Mouse (Mus musculus): ENCODE results near the gene Unc13c. TPM values are rescaled to one million over a fixed set of nuclear protein-coding genes. Genes with fewer than 3 reads are reported as not detected.

The Unc13c gene
- total RNA-seq, 2 experiments from 2014 or later: 6.8 to 7.2 TPM

- Histone ChIP-seq H3K4me3 (no peak overlapping the region), H3K27ac (no peak overlapping the region)
- no peak for DNase-seq (ENCODE audit: low spot score in 2 of 2)
- TF ChIP-seq CTCF (conservative IDR thresholded peaks at IDR 0.05): no peak
Observed at GRCm38 (mm10) chr9:73854281-73854680, 114.5 kb downstream of the Unc13c start.

- TF ChIP-seq CTCF (conservative IDR thresholded peaks at IDR 0.05): no peak
- H3K27ac ChIP-seq: no peak overlapping the region
- no peak for DNase-seq (ENCODE audit: low spot score in 2 of 2)
Observed at GRCm38 (mm10) chr9:73806681-73807080, 162.1 kb downstream of the Unc13c start.

DNA sequence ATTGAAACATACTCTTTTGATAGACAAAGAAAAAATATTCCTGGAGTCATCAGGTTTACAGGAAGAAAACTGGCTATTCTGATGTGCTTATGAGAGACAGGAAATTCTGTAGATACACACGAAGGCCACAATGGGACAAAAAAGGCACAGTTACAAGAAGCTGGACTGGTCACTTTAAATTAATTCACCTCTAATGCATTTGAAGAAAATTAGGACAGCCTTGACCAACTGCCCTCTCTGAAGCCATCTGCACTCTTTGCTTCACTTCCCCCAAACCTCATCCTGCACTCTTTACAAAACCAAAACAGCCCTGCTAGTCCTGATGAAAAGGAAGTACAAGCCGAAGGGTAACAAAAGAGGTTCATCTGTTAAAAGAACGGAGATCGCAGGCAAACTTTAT, 194.2 kb downstream of the Unc13c start:
- no peak for TF ChIP-seq CTCF (conservative IDR thresholded peaks at IDR 0.05)
- Histone ChIP-seq H3K27ac (no peak overlapping the region), H3K4me3 (no peak overlapping the region)
- DNase-seq (ENCODE audit: low spot score in 2 of 2): no peak

More at GRCm38 (mm10) chr9:73806681-73807080, 162.1 kb downstream of the Unc13c start:
- no peak overlapping the region for H3K4me3 ChIP-seq

- no peak for TF ChIP-seq CTCF (conservative IDR thresholded peaks at IDR 0.05)
- DNase-seq (ENCODE audit: low spot score in 2 of 2): no peak
- H3K27ac ChIP-seq: no peak overlapping the region
- H3K4me3 ChIP-seq: no peak overlapping the region
Observed at GRCm38 (mm10) chr9:73755185-73755584, 213.6 kb downstream of the Unc13c start.

- no peak for TF ChIP-seq CTCF (conservative IDR thresholded peaks at IDR 0.05)
- no peak overlapping the region for H3K4me3 ChIP-seq
- H3K27ac ChIP-seq: no peak overlapping the region
- no peak for DNase-seq (ENCODE audit: low spot score in 2 of 2)
Observed at GRCm38 (mm10) chr9:73753480-73753879, 215.3 kb downstream of the Unc13c start.

- TF ChIP-seq CTCF (conservative IDR thresholded peaks at IDR 0.05): no peak
- Histone ChIP-seq H3K4me3 (no peak overlapping the region), H3K27ac (no peak overlapping the region)
- DNase-seq (ENCODE audit: low spot score in 2 of 2): no peak
Observed at GRCm38 (mm10) chr9:73751344-73751743, 217.4 kb downstream of the Unc13c start.

- no peak for DNase-seq (ENCODE audit: low spot score in 2 of 2)
- no peak overlapping the region for H3K27ac ChIP-seq
- no peak for TF ChIP-seq CTCF (conservative IDR thresholded peaks at IDR 0.05)
Observed at GRCm38 (mm10) chr9:73734446-73734845, 234.3 kb downstream of the Unc13c start.

GRCm38 (mm10) chr9:73725717-73726662, 242.8 kb downstream of the Unc13c start:
- H3K27ac ChIP-seq: no peak overlapping the region
- DNase-seq (ENCODE audit: low spot score in 2 of 2): no peak
- TF ChIP-seq CTCF (conservative IDR thresholded peaks at IDR 0.05): no peak
- H3K4me3 ChIP-seq: no peak overlapping the region

More at GRCm38 (mm10) chr9:73734446-73734845, 234.3 kb downstream of the Unc13c start:
- H3K4me3 ChIP-seq: no peak overlapping the region

GRCm38 (mm10) chr9:73724776-73725175, 244.0 kb downstream of the Unc13c start:
- DNase-seq (ENCODE audit: low spot score in 2 of 2): no peak
- Histone ChIP-seq H3K4me3 (no peak overlapping the region), H3K27ac (no peak overlapping the region)
- no peak for TF ChIP-seq CTCF (conservative IDR thresholded peaks at IDR 0.05)

DNA sequence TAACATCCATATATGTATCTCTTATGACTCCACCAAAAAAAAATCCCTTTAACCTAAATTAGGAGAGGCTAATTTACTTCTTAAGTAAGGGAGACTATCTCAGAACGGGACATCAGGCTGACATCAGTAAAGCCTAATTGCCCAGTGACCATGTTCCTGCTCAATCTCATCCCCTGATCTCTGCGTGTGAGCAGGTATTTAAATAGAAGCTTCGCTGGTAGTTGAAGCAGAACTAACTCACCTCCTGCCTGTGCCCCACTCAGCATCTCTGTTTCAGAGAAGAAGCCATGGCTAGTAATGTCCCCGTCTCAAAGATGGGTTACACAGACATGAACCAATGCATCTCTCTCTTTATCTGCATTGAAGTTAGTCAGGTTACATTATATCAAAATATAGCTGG, 255.3 kb downstream of the Unc13c start:
- DNase-seq (ENCODE audit: low spot score in 2 of 2): no peak
- TF ChIP-seq CTCF (conservative IDR thresholded peaks at IDR 0.05): no peak
- no peak overlapping the region for H3K27ac ChIP-seq

GRCm38 (mm10) chr9:73697103-73697502, 271.7 kb downstream of the Unc13c start:
- Histone ChIP-seq H3K4me3 (no peak overlapping the region), H3K27ac (no peak overlapping the region)
- DNase-seq (ENCODE audit: low spot score in 2 of 2): no peak
- no peak for TF ChIP-seq CTCF (conservative IDR thresholded peaks at IDR 0.05)

More for the DNA sequence above, 255.3 kb downstream of the Unc13c start:
- H3K4me3 ChIP-seq: no peak overlapping the region

- Histone ChIP-seq H3K27ac (no peak overlapping the region), H3K4me3 (no peak overlapping the region)
- no peak for DNase-seq (ENCODE audit: low spot score in 2 of 2)
- TF ChIP-seq CTCF (conservative IDR thresholded peaks at IDR 0.05): no peak
Observed at GRCm38 (mm10) chr9:73681580-73681979, 287.2 kb downstream of the Unc13c start.

GRCm38 (mm10) chr9:73680545-73681495, 287.9 kb downstream of the Unc13c start:
- no peak overlapping the region for H3K4me3 ChIP-seq
- H3K27ac ChIP-seq: no peak overlapping the region
- no peak for TF ChIP-seq CTCF (conservative IDR thresholded peaks at IDR 0.05)
- DNase-seq (ENCODE audit: low spot score in 2 of 2): no peak

Measured in layer of hippocampus, adult 2 months (tissue).